Mouse (Mus musculus) kidney, postnatal 36 days (tissue): ENCODE measurements around the gene Dapk1.
A peak's percentile ranks its signal among the peaks of the same experiment; 100 is the strongest.
"Not testable (repeated sequence)": the region's sequence is repeated elsewhere in the genome, so short reads cannot be mapped to it uniquely, and the experiment has no call there.

Experiments
- DNase-seq, 2 experiments: peaks; one replicate each; pipeline ENCODE4 v3.0.0; 2021 to 2022; ENCODE audit warnings: mixed read lengths in 2 of 2

Gene Dapk1

GRCm38 (mm10) chr13:60601436-60602415, at the start of gene Dapk1:
Gene Dapk1, plus strand, starts transcription at chr13:60601947.
- peak; percentile 86 to 91 for DNase-seq

GRCm38 (mm10) chr13:60553326-60553725, 48.4 kb upstream of the Dapk1 start:
- no peak for DNase-seq

- peak; percentile 46 to 48 for DNase-seq
Measured at GRCm38 (mm10) chr13:60556476-60556875, 45.3 kb upstream of the Dapk1 start.

- peak; percentile 42 to 46 for DNase-seq
Measured at GRCm38 (mm10) chr13:60556911-60557310, 44.8 kb upstream of the Dapk1 start.

- DNase-seq, result no peak
Measured at GRCm38 (mm10) chr13:60564303-60564702, 37.4 kb upstream of the Dapk1 start.

GRCm38 (mm10) chr13:60568934-60569548, 32.7 kb upstream of the Dapk1 start:
- no peak for DNase-seq

GRCm38 (mm10) chr13:60569549-60569941, 32.2 kb upstream of the Dapk1 start:
- no peak for DNase-seq

GRCm38 (mm10) chr13:60573541-60573940, 28.2 kb upstream of the Dapk1 start:
- peak; percentile 37 to 57 for DNase-seq

GRCm38 (mm10) chr13:60573971-60574370, 27.8 kb upstream of the Dapk1 start:
- peak; percentile 16 to 28 for DNase-seq

- peak in 1 of 2 experiments; percentile 10 for DNase-seq
Measured at GRCm38 (mm10) chr13:60578541-60578940, 23.2 kb upstream of the Dapk1 start.

GRCm38 (mm10) chr13:60594866-60595265, 6.9 kb upstream of the Dapk1 start:
- DNase-seq, result no peak

- no peak for DNase-seq
Measured at GRCm38 (mm10) chr13:60595519-60595918, 6.2 kb upstream of the Dapk1 start.

GRCm38 (mm10) chr13:60602416-60603251, 887 bp downstream of the Dapk1 start:
- DNase-seq, result peak in 1 of 2 experiments; percentile 55

- DNase-seq, result no peak
Measured at GRCm38 (mm10) chr13:60603252-60603562, 1.5 kb downstream of the Dapk1 start.

- no peak for DNase-seq
Measured at GRCm38 (mm10) chr13:60607411-60607810, 5.7 kb downstream of the Dapk1 start.

- DNase-seq, result peak; percentile 49 to 53
Measured at GRCm38 (mm10) chr13:60608411-60609046, 6.8 kb downstream of the Dapk1 start.

- no peak for DNase-seq
Measured at GRCm38 (mm10) chr13:60609234-60609633, 7.5 kb downstream of the Dapk1 start.

- DNase-seq, result no peak
Measured at GRCm38 (mm10) chr13:60610558-60610957, 8.8 kb downstream of the Dapk1 start.

GRCm38 (mm10) chr13:60610971-60611370, 9.2 kb downstream of the Dapk1 start:
- not testable (repeated sequence) for DNase-seq

GRCm38 (mm10) chr13:60612160-60612559, 10.4 kb downstream of the Dapk1 start:
- DNase-seq, result no peak

GRCm38 (mm10) chr13:60614154-60614553, 12.4 kb downstream of the Dapk1 start:
- DNase-seq, result no peak

GRCm38 (mm10) chr13:60615057-60615650, 13.4 kb downstream of the Dapk1 start:
- no peak for DNase-seq
